Mouse (Mus musculus): ENCODE results near the gene Hnrnpul2. TPM values are rescaled to one million over a fixed set of nuclear protein-coding genes. Genes with fewer than 3 reads are reported as not detected.

The Hnrnpul2 gene
- polyA plus RNA-seq, 1 experiment from 2014 or later: 5.5 TPM

- H3K4me3 ChIP-seq (replicated peaks; ENCODE audit: low read depth, low read length): no peak overlapping the region
- H3K9ac ChIP-seq (ENCODE audit: low read depth, low read length): no peak overlapping the region
- no peak overlapping the region for H3K27ac ChIP-seq
- H3K27me3 ChIP-seq (ENCODE audit: insufficient read depth, low read length): no peaks in the 10 kb centered on the region
- peaks cover 13% of the 10 kb centered on the region; the same call in 1 of the 2 replicates for H3K4me1 ChIP-seq (replicated peaks; ENCODE audit: insufficient read depth, low read length)
- DNase-seq (ENCODE audit: low spot score) (no peak), ATAC-seq (replicated peaks; ENCODE audit: low FRiP score, low read depth) (no peak)
- no peaks in the 10 kb centered on the region for H3K9me3 ChIP-seq (replicated peaks; ENCODE audit: low read length)
- no peak for TF ChIP-seq CTCF (IDR thresholded peaks at IDR 0.05; ENCODE audit: low read depth)
- peak overlapping the region; percentile 61; the same call in 1 of the 2 replicates for H3K4me2 ChIP-seq (ENCODE audit: low read length)
- peaks cover 14% of the 10 kb centered on the region for H3K36me3 ChIP-seq (ENCODE audit: insufficient read depth, low read length)
These were observed 20.9 kb upstream of the Hnrnpul2 start for GRCm38 (mm10) chr19:8798947-8799315.

GRCm38 (mm10) chr19:8802130-8802821, 17.5 kb upstream of the Hnrnpul2 start, which contains the start of gene Zbtb3:
Zbtb3 (plus strand) TSS chr19:8802555.
- Histone ChIP-seq H3K9me3 (replicated peaks; ENCODE audit: low read length) (no peaks in the 10 kb centered on the region), H3K4me1 (replicated peaks; ENCODE audit: insufficient read depth, low read length) (peaks cover 12% of the 10 kb centered on the region; the same call in 1 of the 2 replicates), H3K27ac (peak within 1 kb of the TSS; percentile 87), H3K36me3 (ENCODE audit: insufficient read depth, low read length) (peaks cover 12% of the 10 kb centered on the region; the same call in 1 of the 2 replicates), H3K27me3 (ENCODE audit: insufficient read depth, low read length) (no peaks in the 10 kb centered on the region), H3K4me3 (replicated peaks; ENCODE audit: low read depth, low read length) (peak within 1 kb of the TSS; percentile 60), H3K9ac (ENCODE audit: low read depth, low read length) (peak within 1 kb of the TSS; percentile 60), H3K4me2 (ENCODE audit: low read length) (peak within 1 kb of the TSS; percentile 65)
- DNase-seq (ENCODE audit: low spot score) (peak; percentile 100), ATAC-seq (replicated peaks; ENCODE audit: low FRiP score, low read depth) (peak; percentile 97)
- WGBS: under 1% methylated on average over 30 of the region's 30 CpGs
- TF ChIP-seq CTCF (IDR thresholded peaks at IDR 0.05; ENCODE audit: low read depth): no peak

GRCm38 (mm10) chr19:8803204-8803780, 16.5 kb upstream of the Hnrnpul2 start:
- peak overlapping the region; percentile 62; the same call in 1 of the 2 replicates for H3K4me2 ChIP-seq (ENCODE audit: low read length)
- peaks cover 8% of the 10 kb centered on the region; the same call in 1 of the 2 replicates for H3K4me1 ChIP-seq (replicated peaks; ENCODE audit: insufficient read depth, low read length)
- ATAC-seq (replicated peaks; ENCODE audit: low FRiP score, low read depth) (no peak), DNase-seq (ENCODE audit: low spot score) (no peak)
- no peak overlapping the region for H3K4me3 ChIP-seq (replicated peaks; ENCODE audit: low read depth, low read length)
- no peaks in the 10 kb centered on the region for H3K9me3 ChIP-seq (replicated peaks; ENCODE audit: low read length)
- TF ChIP-seq CTCF (IDR thresholded peaks at IDR 0.05; ENCODE audit: low read depth): no peak
- H3K27ac ChIP-seq: peak overlapping the region; percentile 87; the same call in 1 of the 2 replicates
- peaks cover 17% of the 10 kb centered on the region; the same call in 1 of the 2 replicates for H3K36me3 ChIP-seq (ENCODE audit: insufficient read depth, low read length)
- H3K27me3 ChIP-seq (ENCODE audit: insufficient read depth, low read length): no peaks in the 10 kb centered on the region
- H3K9ac ChIP-seq (ENCODE audit: low read depth, low read length): 0 out of 2 replicates have a peak overlapping the region, but pooled peaks have one; percentile 24
- WGBS: 93% methylated on average over 9 of the region's 9 CpGs

GRCm38 (mm10) chr19:8803879-8804660, 15.7 kb upstream of the Hnrnpul2 start:
- no peak overlapping the region for H3K4me2 ChIP-seq (ENCODE audit: low read length)
- no peak overlapping the region for H3K4me3 ChIP-seq (replicated peaks; ENCODE audit: low read depth, low read length)
- peaks cover 21% of the 10 kb centered on the region; the same call in 1 of the 2 replicates for H3K36me3 ChIP-seq (ENCODE audit: insufficient read depth, low read length)
- H3K27me3 ChIP-seq (ENCODE audit: insufficient read depth, low read length): no peaks in the 10 kb centered on the region
- WGBS: 93% methylated on average over 11 of the region's 11 CpGs
- DNase-seq (ENCODE audit: low spot score) (no peak), ATAC-seq (replicated peaks; ENCODE audit: low FRiP score, low read depth) (no peak)
- peaks cover 8% of the 10 kb centered on the region; the same call in 1 of the 2 replicates for H3K4me1 ChIP-seq (replicated peaks; ENCODE audit: insufficient read depth, low read length)
- no peak overlapping the region for H3K27ac ChIP-seq
- H3K9ac ChIP-seq (ENCODE audit: low read depth, low read length): no peak overlapping the region
- no peaks in the 10 kb centered on the region for H3K9me3 ChIP-seq (replicated peaks; ENCODE audit: low read length)
- TF ChIP-seq CTCF (IDR thresholded peaks at IDR 0.05; ENCODE audit: low read depth): no peak

GRCm38 (mm10) chr19:8806810-8807209, 13.0 kb upstream of the Hnrnpul2 start:
- peaks cover 8% of the 10 kb centered on the region; the same call in 1 of the 2 replicates for H3K4me1 ChIP-seq (replicated peaks; ENCODE audit: insufficient read depth, low read length)
- no peak for TF ChIP-seq CTCF (IDR thresholded peaks at IDR 0.05; ENCODE audit: low read depth)
- DNase-seq (ENCODE audit: low spot score) (no peak), ATAC-seq (replicated peaks; ENCODE audit: low FRiP score, low read depth) (no peak)
- H3K4me2 ChIP-seq (ENCODE audit: low read length): no peak overlapping the region
- peaks cover 34% of the 10 kb centered on the region for H3K36me3 ChIP-seq (ENCODE audit: insufficient read depth, low read length)
- H3K27me3 ChIP-seq (ENCODE audit: insufficient read depth, low read length): no peaks in the 10 kb centered on the region
- H3K9me3 ChIP-seq (replicated peaks; ENCODE audit: low read length): no peaks in the 10 kb centered on the region
- no peak overlapping the region for H3K27ac ChIP-seq
- no peak overlapping the region for H3K9ac ChIP-seq (ENCODE audit: low read depth, low read length)
- WGBS: 93% methylated on average over 5 of the region's 5 CpGs
- H3K4me3 ChIP-seq (replicated peaks; ENCODE audit: low read depth, low read length): no peak overlapping the region

- Histone ChIP-seq H3K4me2 (ENCODE audit: low read length) (no peak overlapping the region), H3K27ac (no peak overlapping the region), H3K4me1 (replicated peaks; ENCODE audit: insufficient read depth, low read length) (no peaks in the 10 kb centered on the region; the same call in none of the 2 replicates), H3K36me3 (ENCODE audit: insufficient read depth, low read length) (peaks cover 17% of the 10 kb centered on the region; the same call in 1 of the 2 replicates), H3K27me3 (ENCODE audit: insufficient read depth, low read length) (no peaks in the 10 kb centered on the region), H3K9me3 (replicated peaks; ENCODE audit: low read length) (no peaks in the 10 kb centered on the region), H3K9ac (ENCODE audit: low read depth, low read length) (no peak overlapping the region), H3K4me3 (replicated peaks; ENCODE audit: low read depth, low read length) (no peak overlapping the region)
- TF ChIP-seq CTCF (IDR thresholded peaks at IDR 0.05; ENCODE audit: low read depth): peak; percentile 61
- DNase-seq (ENCODE audit: low spot score) (peak; percentile 77), ATAC-seq (replicated peaks; ENCODE audit: low FRiP score, low read depth) (no peak)
- WGBS: 48% methylated on average over 11 of the region's 11 CpGs
These were observed 4.0 kb upstream of the Hnrnpul2 start for GRCm38 (mm10) chr19:8815812-8816211.
